Mouse (Mus musculus): ENCODE measurements around the gene Dclk2. TPM values are rescaled to one million over a fixed set of nuclear protein-coding genes. Genes with fewer than 3 reads are reported as not detected.

The Dclk2 gene
- total and polyA plus RNA-seq, 3 experiments: under 0.01 to 0.17 TPM; not detected in 1

GRCm38 (mm10) chr3:86750652-86751051 is 170.0 kb downstream of the Dclk2 start:
- Histone ChIP-seq H3K9me3 (replicated peaks; ENCODE audit: insufficient read depth, low read length) (no peaks in the 10 kb centered on the region), H3K27ac (ENCODE audit: control insufficient read depth, low read depth, low read length) (no peak overlapping the region), H3K9ac (ENCODE audit: control insufficient read depth, low read depth, low read length, poor library complexity, severe bottlenecking) (no peak overlapping the region), H3K36me3 (ENCODE audit: control insufficient read depth in 1 of 2, insufficient read depth in 2 of 2, low read length in 2 of 2) (no peaks in the 10 kb centered on the region), H3K4me3 (ENCODE audit: control insufficient read depth in 1 of 2, insufficient read depth in 1 of 2, low read depth in 2 of 2, low read length in 2 of 2) (no peak overlapping the region), H3K79me2 (ENCODE audit: control insufficient read depth, insufficient read depth, low read length, poor library complexity) (no peaks in the 10 kb centered on the region), H3K27me3 (ENCODE audit: control insufficient read depth in 1 of 2, insufficient read depth in 2 of 2, low read length in 2 of 2) (no peaks in the 10 kb centered on the region), H3K4me1 (ENCODE audit: control insufficient read depth in 1 of 2, insufficient read depth in 2 of 2, low read length in 2 of 2) (no peaks in the 10 kb centered on the region)
- no peak for DNase-seq (ENCODE audit: low read depth, low spot score)
- TF ChIP-seq MYB (IDR thresholded peaks at IDR 0.05; ENCODE audit: low read depth, low read length): no peak
- TF ChIP-seq RCOR1 (IDR thresholded peaks at IDR 0.05; ENCODE audit: low read depth, low read length): no peak
- TF ChIP-seq GABPA (IDR thresholded peaks at IDR 0.05; ENCODE audit: low read depth, low read length): no peak
- no peak for TF ChIP-seq TBP (IDR thresholded peaks at IDR 0.05; ENCODE audit: low read depth, low read length)
- no peak for TF ChIP-seq MAX (IDR thresholded peaks at IDR 0.05; ENCODE audit: low read length)
- TF ChIP-seq BHLHE40 (IDR thresholded peaks at IDR 0.05; ENCODE audit: borderline replicate concordance, low read depth, low read length): no peak
- TF ChIP-seq SMC3 (IDR thresholded peaks at IDR 0.05; ENCODE audit: low read depth, low read length): no peak
- no peak for TF ChIP-seq MYC (IDR thresholded peaks at IDR 0.05; ENCODE audit: low read depth, low read length)
- no peak for TF ChIP-seq POLR2AphosphoS5 (IDR thresholded peaks at IDR 0.05; ENCODE audit: borderline replicate concordance, low read depth, low read length)
- no peak for TF ChIP-seq USF2 (IDR thresholded peaks at IDR 0.05; ENCODE audit: borderline replicate concordance in 1 of 2, insufficient read depth in 1 of 2, low read depth in 1 of 2, low read length in 2 of 2)
- TF ChIP-seq ELF1 (IDR thresholded peaks at IDR 0.05; ENCODE audit: low read depth, low read length): no peak
- TF ChIP-seq ZMIZ1 (IDR thresholded peaks at IDR 0.05; ENCODE audit: low read depth, low read length): no peak
- TF ChIP-seq POLR2A (IDR thresholded peaks at IDR 0.05; ENCODE audit: control insufficient read depth in 1 of 2, insufficient read depth in 1 of 2, low read depth in 1 of 2, low read length in 2 of 2, poor library complexity in 1 of 2): no peak
- TF ChIP-seq NRF1 (IDR thresholded peaks at IDR 0.05; ENCODE audit: insufficient read depth, low read depth, low read length, poor library complexity, severe bottlenecking): no peak
- TF ChIP-seq MAZ (IDR thresholded peaks at IDR 0.05; ENCODE audit: low read depth, low read length): no peak

- TF ChIP-seq USF2 (IDR thresholded peaks at IDR 0.05; ENCODE audit: borderline replicate concordance in 1 of 2, insufficient read depth in 1 of 2, low read depth in 1 of 2, low read length in 2 of 2) (no peak), CHD2 (IDR thresholded peaks at IDR 0.05; ENCODE audit: low read length) (no peak), MAZ (IDR thresholded peaks at IDR 0.05; ENCODE audit: low read depth, low read length) (no peak), ZMIZ1 (IDR thresholded peaks at IDR 0.05; ENCODE audit: low read depth, low read length) (no peak), MYC (IDR thresholded peaks at IDR 0.05; ENCODE audit: low read depth, low read length) (no peak), CTCF (IDR thresholded peaks at IDR 0.05 in 2 of 3, conservative IDR thresholded peaks at IDR 0.05 in 1 of 3; ENCODE audit: control insufficient read depth in 1 of 3, insufficient read depth in 1 of 3, low read depth in 2 of 3, low read length in 3 of 3, poor library complexity in 1 of 3, severe bottlenecking in 1 of 3) (no peak), E2F4 (IDR thresholded peaks at IDR 0.05; ENCODE audit: borderline replicate concordance, low read depth, low read length) (no peak), BHLHE40 (IDR thresholded peaks at IDR 0.05; ENCODE audit: borderline replicate concordance, low read depth, low read length) (no peak), MXI1 (IDR thresholded peaks at IDR 0.05; ENCODE audit: low read depth, low read length) (no peak), UBTF (IDR thresholded peaks at IDR 0.05; ENCODE audit: borderline replicate concordance, insufficient read depth, low read depth, low read length) (no peak), ZKSCAN1 (IDR thresholded peaks at IDR 0.05; ENCODE audit: low read depth, low read length) (no peak), ZC3H11A (IDR thresholded peaks at IDR 0.05; ENCODE audit: low read depth, low read length) (no peak), POLR2A (IDR thresholded peaks at IDR 0.05; ENCODE audit: control insufficient read depth in 1 of 2, insufficient read depth in 1 of 2, low read depth in 1 of 2, low read length in 2 of 2, poor library complexity in 1 of 2) (no peak), GATA1 (IDR thresholded peaks at IDR 0.05; ENCODE audit: low read depth, low read length) (no peak), RCOR1 (IDR thresholded peaks at IDR 0.05; ENCODE audit: low read depth, low read length) (no peak), SMC3 (IDR thresholded peaks at IDR 0.05; ENCODE audit: low read depth, low read length) (no peak), ZNF384 (IDR thresholded peaks at IDR 0.05; ENCODE audit: low read depth, low read length) (no peak), TCF12 (IDR thresholded peaks at IDR 0.05; ENCODE audit: low read depth, low read length) (no peak), POLR2AphosphoS2 (IDR thresholded peaks at IDR 0.05; ENCODE audit: low read length) (no peak)
- no peak overlapping the region for H3K27ac ChIP-seq (ENCODE audit: control insufficient read depth, low read depth, low read length)
- H3K36me3 ChIP-seq (ENCODE audit: control insufficient read depth in 1 of 2, insufficient read depth in 2 of 2, low read length in 2 of 2): no peaks in the 10 kb centered on the region
- DNase-seq (ENCODE audit: low read depth, low spot score): no peak
- H3K9ac ChIP-seq (ENCODE audit: control insufficient read depth, low read depth, low read length, poor library complexity, severe bottlenecking): no peak overlapping the region
- no peaks in the 10 kb centered on the region for H3K9me3 ChIP-seq (replicated peaks; ENCODE audit: insufficient read depth, low read length)
- no peak overlapping the region for H3K4me3 ChIP-seq (ENCODE audit: control insufficient read depth in 1 of 2, insufficient read depth in 1 of 2, low read depth in 2 of 2, low read length in 2 of 2)
- no peaks in the 10 kb centered on the region for H3K4me1 ChIP-seq (ENCODE audit: control insufficient read depth in 1 of 2, insufficient read depth in 2 of 2, low read length in 2 of 2)
- H3K79me2 ChIP-seq (ENCODE audit: control insufficient read depth, insufficient read depth, low read length, poor library complexity): no peaks in the 10 kb centered on the region
- H3K27me3 ChIP-seq (ENCODE audit: control insufficient read depth in 1 of 2, insufficient read depth in 2 of 2, low read length in 2 of 2): no peaks in the 10 kb centered on the region
Observed at GRCm38 (mm10) chr3:86745769-86746512, 174.7 kb downstream of the Dclk2 start.
